Mouse (Mus musculus): ENCODE measurements at regions not wholly inside any gene's neighbourhood (a gene's known extent, or its start where the extent isn't known, plus 50 kb on each side); places are given as distances from the start of the nearest gene placed in this dataset.

DNA sequence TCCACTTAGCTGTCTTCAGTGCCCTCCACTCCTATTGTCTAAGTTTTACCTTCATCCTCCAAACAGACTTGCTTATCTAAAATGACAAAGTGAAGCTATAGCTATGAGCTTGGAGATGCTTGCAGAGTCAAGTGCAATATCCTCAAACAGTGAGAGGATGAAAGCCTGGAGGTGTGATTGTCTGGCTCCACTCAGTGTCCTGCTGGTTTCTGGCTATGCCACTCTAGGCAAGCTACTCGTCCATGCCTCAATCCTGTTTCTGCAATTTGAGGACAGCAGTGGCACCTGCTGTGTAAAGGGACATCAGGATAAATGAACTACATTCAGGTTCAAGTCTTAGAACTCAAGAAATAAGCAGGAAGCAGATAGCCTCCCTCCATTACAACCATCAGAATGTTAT is 966.1 kb downstream of the Slc4a3 start:
- no peak overlapping the region for H3K9ac ChIP-seq (replicated peaks; ENCODE audit: low read length, poor library complexity, severe bottlenecking)
- H3K36me3 ChIP-seq (ENCODE audit: insufficient read depth, low read length): no peaks in the 10 kb centered on the region
- no peak for DNase-seq (ENCODE audit: low spot score)
- no peak overlapping the region for H3K27ac ChIP-seq (ENCODE audit: low read depth, low read length)
- TF ChIP-seq CTCF (IDR thresholded peaks at IDR 0.05): no peak
- 50% methylated on average over 1 of the region's 1 CpGs for WGBS
- H3K4me2 ChIP-seq (ENCODE audit: low read depth, low read length, poor library complexity, severe bottlenecking): no peak overlapping the region
- no peaks in the 10 kb centered on the region for H3K9me3 ChIP-seq (ENCODE audit: low read length)
- no peaks in the 10 kb centered on the region for H3K4me1 ChIP-seq (ENCODE audit: insufficient read depth, low read length)
- no peak for ATAC-seq (ENCODE audit: low FRiP score)
- no peaks in the 10 kb centered on the region for H3K27me3 ChIP-seq (ENCODE audit: insufficient read depth, low read length)
- no peak overlapping the region for H3K4me3 ChIP-seq (ENCODE audit: low read depth, low read length)

DNA sequence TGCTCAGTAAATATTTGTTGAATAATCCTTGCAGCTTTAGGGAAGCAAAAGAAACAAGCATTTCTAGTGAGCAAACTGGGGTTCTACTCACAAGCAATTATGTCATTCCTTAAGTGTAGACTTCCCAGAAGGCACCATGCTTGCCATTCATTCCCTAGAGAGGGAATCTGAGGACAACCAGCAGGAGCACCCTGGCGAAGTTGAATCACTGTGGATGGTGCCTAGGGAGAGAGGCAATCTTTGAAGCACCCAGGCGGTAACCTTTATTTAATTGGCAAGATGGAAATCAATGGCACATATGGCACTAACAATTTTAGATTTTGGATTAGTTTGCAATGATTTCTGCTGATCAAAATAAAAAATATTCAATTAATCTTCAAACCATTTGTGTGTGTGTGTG is 967.4 kb downstream of the Slc4a3 start:
- Histone ChIP-seq H3K36me3 (ENCODE audit: insufficient read depth, low read length) (no peaks in the 10 kb centered on the region), H3K4me1 (ENCODE audit: insufficient read depth, low read length) (no peaks in the 10 kb centered on the region), H3K4me3 (ENCODE audit: low read depth, low read length) (no peak overlapping the region), H3K27me3 (ENCODE audit: insufficient read depth, low read length) (no peaks in the 10 kb centered on the region), H3K9ac (replicated peaks; ENCODE audit: low read length, poor library complexity, severe bottlenecking) (no peak overlapping the region), H3K4me2 (ENCODE audit: low read depth, low read length, poor library complexity, severe bottlenecking) (no peak overlapping the region), H3K27ac (ENCODE audit: low read depth, low read length) (no peak overlapping the region), H3K9me3 (ENCODE audit: low read length) (no peaks in the 10 kb centered on the region)
- ATAC-seq (ENCODE audit: low FRiP score) (no peak), DNase-seq (ENCODE audit: low spot score) (no peak)
- no peak for TF ChIP-seq CTCF (IDR thresholded peaks at IDR 0.05)
- 88% methylated on average over 2 of the region's 2 CpGs for WGBS

- 86% methylated on average over 9 of the region's 9 CpGs for WGBS
- Histone ChIP-seq H3K9ac (replicated peaks; ENCODE audit: low read length, poor library complexity, severe bottlenecking) (no peak overlapping the region), H3K27ac (ENCODE audit: low read depth, low read length) (no peak overlapping the region), H3K9me3 (ENCODE audit: low read length) (no peaks in the 10 kb centered on the region), H3K4me3 (ENCODE audit: low read depth, low read length) (no peak overlapping the region), H3K4me1 (ENCODE audit: insufficient read depth, low read length) (no peaks in the 10 kb centered on the region), H3K4me2 (ENCODE audit: low read depth, low read length, poor library complexity, severe bottlenecking) (no peak overlapping the region), H3K36me3 (ENCODE audit: insufficient read depth, low read length) (no peaks in the 10 kb centered on the region), H3K27me3 (ENCODE audit: insufficient read depth, low read length) (no peaks in the 10 kb centered on the region)
- TF ChIP-seq CTCF (IDR thresholded peaks at IDR 0.05): no peak
- ATAC-seq (ENCODE audit: low FRiP score): no peak
- DNase-seq (ENCODE audit: low spot score): no peak
These were observed 983.5 kb downstream of the Slc4a3 start for GRCm38 (mm10) chr1:76529531-76529930.

DNA sequence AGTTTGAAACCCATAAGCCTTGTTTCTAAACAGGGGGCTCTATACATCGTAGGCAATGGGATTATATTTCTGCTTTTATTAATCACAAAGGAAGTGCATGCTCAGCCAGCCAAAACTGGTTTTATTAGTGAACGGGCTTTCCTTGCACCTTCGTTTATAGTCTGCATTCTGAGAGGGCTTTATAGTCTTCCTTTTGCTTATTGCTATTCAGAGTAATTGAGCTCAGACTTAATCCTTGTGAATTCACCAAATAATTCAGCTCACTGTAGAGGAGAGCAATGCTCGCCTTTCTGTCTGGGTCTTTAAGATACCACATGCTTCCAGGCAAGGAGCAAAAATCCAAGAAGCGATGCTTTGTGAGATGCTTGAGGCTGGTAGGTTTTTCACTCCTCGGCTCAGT is 984.3 kb downstream of the Slc4a3 start:
- 68% methylated on average over 6 of the region's 6 CpGs for WGBS
- no peaks in the 10 kb centered on the region for H3K9me3 ChIP-seq (ENCODE audit: low read length)
- H3K27ac ChIP-seq (ENCODE audit: low read depth, low read length): no peak overlapping the region
- no peak for TF ChIP-seq CTCF (IDR thresholded peaks at IDR 0.05)
- H3K9ac ChIP-seq (replicated peaks; ENCODE audit: low read length, poor library complexity, severe bottlenecking): no peak overlapping the region
- no peaks in the 10 kb centered on the region for H3K4me1 ChIP-seq (ENCODE audit: insufficient read depth, low read length)
- DNase-seq (ENCODE audit: low spot score): no peak
- no peak overlapping the region for H3K4me3 ChIP-seq (ENCODE audit: low read depth, low read length)
- H3K36me3 ChIP-seq (ENCODE audit: insufficient read depth, low read length): no peaks in the 10 kb centered on the region
- no peak overlapping the region for H3K4me2 ChIP-seq (ENCODE audit: low read depth, low read length, poor library complexity, severe bottlenecking)
- ATAC-seq (ENCODE audit: low FRiP score): no peak
- H3K27me3 ChIP-seq (ENCODE audit: insufficient read depth, low read length): no peaks in the 10 kb centered on the region

- Histone ChIP-seq H3K4me3 (ENCODE audit: low read depth, low read length) (no peak overlapping the region), H3K9me3 (ENCODE audit: low read length) (no peaks in the 10 kb centered on the region), H3K4me1 (ENCODE audit: insufficient read depth, low read length) (no peaks in the 10 kb centered on the region), H3K27ac (ENCODE audit: low read depth, low read length) (no peak overlapping the region), H3K36me3 (ENCODE audit: insufficient read depth, low read length) (no peaks in the 10 kb centered on the region), H3K27me3 (ENCODE audit: insufficient read depth, low read length) (no peaks in the 10 kb centered on the region), H3K4me2 (ENCODE audit: low read depth, low read length, poor library complexity, severe bottlenecking) (no peak overlapping the region), H3K9ac (replicated peaks; ENCODE audit: low read length, poor library complexity, severe bottlenecking) (no peak overlapping the region)
- DNase-seq (ENCODE audit: low spot score): peak; percentile 42
- no peak for TF ChIP-seq CTCF (IDR thresholded peaks at IDR 0.05)
- no peak for ATAC-seq (ENCODE audit: low FRiP score)
- WGBS: 47% methylated on average over 4 of the region's 4 CpGs
These were observed 979.3 kb downstream of the Epha4 start for GRCm38 (mm10) chr1:76535522-76535956.

DNA sequence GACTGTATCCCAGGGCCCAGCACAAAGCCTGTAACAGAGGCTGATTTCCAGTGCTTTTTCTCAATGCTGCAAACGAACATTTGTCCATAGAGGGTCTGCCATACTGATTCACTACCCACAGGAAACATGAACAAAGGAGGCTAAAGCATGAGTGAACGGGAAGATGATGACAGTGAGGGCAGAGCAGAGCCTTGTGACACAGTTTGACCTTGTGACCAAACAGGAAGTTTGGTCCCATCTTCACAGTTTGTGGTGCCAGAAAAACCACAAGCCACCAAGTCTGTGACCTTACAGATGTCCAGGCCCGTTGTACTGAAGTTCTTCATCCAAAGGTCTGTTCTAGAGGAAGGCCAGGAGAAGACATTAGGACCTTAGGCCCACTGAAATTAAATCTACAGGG is 974.4 kb downstream of the Epha4 start:
- 74% methylated on average over 3 of the region's 3 CpGs for WGBS
- ATAC-seq (ENCODE audit: low FRiP score): no peak

More for the DNA sequence above, 974.4 kb downstream of the Epha4 start:
- Histone ChIP-seq H3K9ac (replicated peaks; ENCODE audit: low read length, poor library complexity, severe bottlenecking) (no peak overlapping the region), H3K4me2 (ENCODE audit: low read depth, low read length, poor library complexity, severe bottlenecking) (no peak overlapping the region), H3K4me3 (ENCODE audit: low read depth, low read length) (no peak overlapping the region), H3K27ac (ENCODE audit: low read depth, low read length) (no peak overlapping the region), H3K36me3 (ENCODE audit: insufficient read depth, low read length) (no peaks in the 10 kb centered on the region), H3K9me3 (ENCODE audit: low read length) (no peaks in the 10 kb centered on the region), H3K27me3 (ENCODE audit: insufficient read depth, low read length) (no peaks in the 10 kb centered on the region), H3K4me1 (ENCODE audit: insufficient read depth, low read length) (no peaks in the 10 kb centered on the region)
- TF ChIP-seq CTCF (IDR thresholded peaks at IDR 0.05): no peak
- no peak for DNase-seq (ENCODE audit: low spot score)

Data from midbrain, postnatal 0 days (tissue).